Mouse (Mus musculus): Measurements from ENCODE around the gene Trim62. TPM values are rescaled to one million over a fixed set of nuclear protein-coding genes. Genes with fewer than 3 reads are reported as not detected.

Trim62 gene
- 3.9 and 4.5 TPM in 2 replicates for polyA plus RNA-seq (2012; rRNA removed; ENCODE audit: low replicate concordance)

GRCm38 (mm10) chr4:128883379-128883781 lies at the start of gene Trim62:
Gene Trim62, plus strand, starts transcription at chr4:128883580.

Other genes with a start within 250 kb of the Trim62 start
- gene Phc2, start 228.9 kb upstream of the Trim62 start, polyA plus RNA-seq (2012; rRNA removed; ENCODE audit: low replicate concordance) = 48.4 and 84.7 TPM in 2 replicates
- gene A3galt2, start 128.2 kb upstream of the Trim62 start, polyA plus RNA-seq (2012; rRNA removed; ENCODE audit: low replicate concordance) = 0.43 TPM in 1 of 2 replicates, not detected in the other
- gene Zfp362, start 77.5 kb upstream of the Trim62 start, polyA plus RNA-seq (2012; rRNA removed; ENCODE audit: low replicate concordance) = 21.8 and 27.4 TPM in 2 replicates
- 2.5 and 3.8 TPM in 2 replicates for gene Azin2, start 78.9 kb downstream of the Trim62 start, polyA plus RNA-seq (2012; rRNA removed; ENCODE audit: low replicate concordance)
- 99.9 and 120 TPM in 2 replicates for gene Ak2, start 108.4 kb downstream of the Trim62 start, polyA plus RNA-seq (2012; rRNA removed; ENCODE audit: low replicate concordance)
- gene Rnf19b, start 174.7 kb downstream of the Trim62 start, polyA plus RNA-seq (2012; rRNA removed; ENCODE audit: low replicate concordance) = 117 and 194 TPM in 2 replicates
- 651 and 940 TPM in 2 replicates for gene Tmem54, start 222.0 kb downstream of the Trim62 start, polyA plus RNA-seq (2012; rRNA removed; ENCODE audit: low replicate concordance)
- 0.69 and 1.1 TPM in 2 replicates for gene Hpca, start 238.5 kb downstream of the Trim62 start, polyA plus RNA-seq (2012; rRNA removed; ENCODE audit: low replicate concordance)